ENCODE assay signal across 8 mouse cellular contexts in the genomic region with DNA sequence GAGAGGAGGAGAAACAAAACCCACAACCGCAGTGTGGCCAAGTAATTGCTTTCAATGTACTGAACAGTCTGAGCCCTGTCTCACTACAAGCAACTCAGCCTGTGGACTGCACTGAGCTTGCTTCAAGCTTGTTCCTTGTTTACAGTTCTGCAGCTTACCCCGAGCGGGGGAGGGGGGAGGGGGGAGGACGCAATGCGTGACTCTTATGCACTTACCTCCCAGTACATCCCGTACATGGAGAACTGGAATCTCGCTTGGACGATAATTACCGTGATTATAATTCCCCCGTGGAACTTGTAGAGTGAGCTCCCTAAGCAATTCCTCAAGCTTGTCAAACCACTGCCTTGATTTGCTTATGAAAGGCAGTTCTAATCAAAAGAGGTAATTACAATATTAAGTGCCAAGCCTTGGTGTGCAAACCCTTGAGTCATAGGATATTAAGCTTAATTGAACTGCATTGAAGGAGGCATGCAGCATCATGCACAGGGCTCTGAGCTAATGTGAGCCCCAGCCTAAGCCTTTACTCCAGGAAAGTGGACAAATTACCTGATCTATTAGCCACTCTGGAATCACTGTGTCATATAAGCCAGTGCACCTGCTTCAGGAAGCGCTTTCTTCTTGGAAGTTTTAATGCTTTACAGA.
DNase-seq lines count a peak whose midpoint lies in the region; ATAC-seq and TF ChIP-seq lines count a peak whose summit lies in the region.

No protein-coding gene starts in this region.

- H3K27ac ChIP-seq in embryonic facial prominence, embryonic 13.5 days = peak overlapping the region; percentile 85
- H3K27ac ChIP-seq in kidney, postnatal 0 days = no peak overlapping the region
- H3K27ac ChIP-seq in neural tube, embryonic 13.5 days (replicated peaks) = peak overlapping the region; percentile 34; the same call in 1 of the 2 replicates

- H3K4me2 ChIP-seq in embryonic facial prominence, embryonic 13.5 days = peak overlapping the region; percentile 45
- peak overlapping the region; percentile 23; the same call in 1 of the 2 replicates for H3K4me2 ChIP-seq in kidney, postnatal 0 days (ENCODE audit: low read length)
- H3K4me2 ChIP-seq in neural tube, embryonic 13.5 days = peak overlapping the region; percentile 28; the same call in 1 of the 2 replicates

- peak; percentile 32 for DNase-seq in embryo, embryonic 11 days
- no peak for DNase-seq in embryo, embryonic 9.5 days (ENCODE audit: extremely low spot score)
- DNase-seq in kidney, postnatal 0 days (ENCODE audit: low spot score) = no peak
- no peak for DNase-seq in spleen, postnatal 4 days (ENCODE audit: low spot score in 2 of 2)
- DNase-seq in ovary, adult 18-20 months (ENCODE audit: low spot score) = no peak

- no peaks in the 10 kb centered on the region for H3K9me3 ChIP-seq in embryonic facial prominence, embryonic 13.5 days
- no peaks in the 10 kb centered on the region for H3K9me3 ChIP-seq in kidney, postnatal 0 days (replicated peaks; ENCODE audit: low read length)
- no peaks in the 10 kb centered on the region for H3K9me3 ChIP-seq in neural tube, embryonic 13.5 days

- 32% methylated on average over 11 of the region's 11 CpGs for WGBS in embryonic facial prominence, embryonic 13.5 days
- WGBS in kidney, postnatal 0 days = 45% methylated on average over 11 of the region's 11 CpGs
- WGBS in neural tube, embryonic 13.5 days = 37% methylated on average over 11 of the region's 11 CpGs

- H3K36me3 ChIP-seq in embryonic facial prominence, embryonic 13.5 days = no peaks in the 10 kb centered on the region
- H3K36me3 ChIP-seq in kidney, postnatal 0 days (ENCODE audit: insufficient read depth, low read length) = no peaks in the 10 kb centered on the region
- H3K36me3 ChIP-seq in neural tube, embryonic 13.5 days = no peaks in the 10 kb centered on the region

- peak overlapping the region; percentile 4; the same call in 1 of the 2 replicates for H3K4me3 ChIP-seq in embryonic facial prominence, embryonic 13.5 days
- no peak overlapping the region for H3K4me3 ChIP-seq in kidney, postnatal 0 days (replicated peaks; ENCODE audit: low read depth, low read length)
- H3K4me3 ChIP-seq in neural tube, embryonic 13.5 days = no peak overlapping the region

- no peak overlapping the region for H3K9ac ChIP-seq in embryonic facial prominence, embryonic 13.5 days
- no peak overlapping the region for H3K9ac ChIP-seq in kidney, postnatal 0 days (ENCODE audit: low read depth, low read length)
- H3K9ac ChIP-seq in neural tube, embryonic 13.5 days = no peak overlapping the region

- ATAC-seq in embryonic facial prominence, embryonic 13.5 days (ENCODE audit: insufficient number of reproducible peaks, insufficient read depth, low FRiP score, low TSS enrichment, low read depth) = peak; percentile 88
- ATAC-seq in kidney, postnatal 0 days (replicated peaks; ENCODE audit: low FRiP score, low read depth) = peak; percentile 76; the same call in 1 of the 2 replicates
- peak; percentile 91 for ATAC-seq in neural tube, embryonic 13.5 days (ENCODE audit: low read depth)
- ATAC-seq in granulocyte monocyte progenitor cell, adult 5-6 weeks (replicated peaks; ENCODE audit: poor library complexity, severe bottlenecking) = no peak

- H3K27me3 ChIP-seq in embryonic facial prominence, embryonic 13.5 days = no peaks in the 10 kb centered on the region
- H3K27me3 ChIP-seq in kidney, postnatal 0 days (ENCODE audit: insufficient read depth, low read length) = no peaks in the 10 kb centered on the region
- no peaks in the 10 kb centered on the region for H3K27me3 ChIP-seq in neural tube, embryonic 13.5 days

- TF ChIP-seq CTCF in kidney, postnatal 0 days (IDR thresholded peaks at IDR 0.05; ENCODE audit: low read depth) = no peak

- peaks cover 29% of the 10 kb centered on the region for H3K4me1 ChIP-seq in embryonic facial prominence, embryonic 13.5 days
- H3K4me1 ChIP-seq in kidney, postnatal 0 days (replicated peaks; ENCODE audit: insufficient read depth, low read length) = no peaks in the 10 kb centered on the region
- peaks cover 20% of the 10 kb centered on the region for H3K4me1 ChIP-seq in neural tube, embryonic 13.5 days (replicated peaks)
